Mouse (Mus musculus) embryo, embryonic 10 days (tissue): ENCODE data around the gene Cdh26.

Experiments
- DNase-seq: peaks from one replicate; pipeline ENCODE4 v3.0.0-alpha.2; 2015; ENCODE audit warnings: low spot score

The Cdh26 gene

DNA sequence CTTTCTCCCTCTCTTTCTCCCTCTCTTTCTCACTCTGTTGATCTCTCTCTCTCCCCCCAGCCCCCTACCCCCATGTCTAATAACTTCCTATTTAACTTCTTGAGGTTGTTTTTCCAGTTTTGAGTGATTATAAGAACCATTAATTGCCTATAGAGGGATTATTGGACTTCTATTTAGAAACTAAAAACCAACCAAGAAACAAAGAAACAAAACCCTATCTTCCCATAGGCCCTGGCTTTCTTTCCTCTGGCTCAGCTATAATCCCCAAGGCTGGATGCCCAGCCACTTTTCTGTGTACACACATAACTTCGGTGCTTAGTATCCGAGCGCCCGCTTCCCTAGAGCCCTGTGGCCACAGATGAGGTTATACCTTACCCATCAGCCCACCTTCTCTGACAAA, at the start of gene Cdh26:
TSS of gene Cdh26 (plus strand) at position 301 of the 400 bp plus-strand sequence.
- DNase-seq: no peak

DNA sequence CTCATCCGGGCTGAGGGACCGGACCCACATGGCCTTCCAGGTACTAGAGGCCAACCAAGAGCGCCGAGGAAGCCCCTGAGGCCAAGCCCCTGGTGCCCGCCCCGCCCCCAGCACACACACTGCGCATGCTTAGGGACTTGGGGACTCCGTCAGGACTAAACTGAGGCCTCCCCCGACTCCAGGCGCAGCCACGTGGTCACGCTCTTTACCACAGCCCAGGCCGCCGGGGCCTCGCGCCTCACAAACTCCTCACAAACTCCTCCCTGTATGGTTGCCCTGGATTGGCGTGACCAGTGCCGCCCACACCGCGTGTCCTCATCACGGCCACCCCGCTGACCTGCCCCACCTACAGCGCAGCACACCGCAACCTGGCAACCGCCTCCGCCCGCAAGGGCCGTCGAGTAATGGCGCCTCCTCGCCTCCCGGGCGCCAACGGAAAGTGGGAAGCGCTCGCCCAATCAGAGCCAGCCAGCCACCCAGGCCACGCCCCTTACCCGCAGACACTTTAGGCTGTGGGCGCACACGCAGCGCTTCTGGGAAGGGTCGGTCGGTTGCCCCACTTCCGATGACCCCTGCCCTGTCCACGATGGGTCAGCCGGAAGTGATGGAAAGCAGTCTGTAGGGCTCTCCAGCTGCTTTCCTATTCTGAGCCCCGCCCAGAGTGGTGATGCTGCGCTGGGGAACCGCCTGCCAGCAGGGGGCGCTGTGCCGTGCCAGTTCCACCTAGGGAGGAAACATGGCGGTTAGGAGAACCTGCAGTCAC, 23.1 kb upstream of the Cdh26 start, which contains the start of gene Sycp2:
TSS of gene Sycp2 (minus strand) at position 633 of the 763 bp plus-strand sequence.
- no peak for DNase-seq

DNA sequence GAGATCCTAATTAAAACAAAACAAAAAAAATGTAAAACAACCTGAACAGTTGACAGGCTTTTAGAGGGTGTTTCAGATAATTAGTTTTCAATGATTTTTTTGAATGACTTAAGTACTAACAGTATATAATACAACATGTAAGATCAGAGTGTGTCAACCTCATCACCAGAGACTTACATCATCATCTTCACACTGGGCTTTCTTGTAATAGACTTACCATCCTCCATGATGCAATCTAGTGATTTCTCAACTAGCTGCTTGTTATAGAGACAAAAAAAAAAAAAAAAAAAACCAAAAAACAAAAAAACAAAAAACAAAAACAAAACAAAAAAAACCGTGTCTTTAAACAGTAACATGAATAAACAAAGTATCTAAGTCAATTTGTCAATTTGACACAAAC, 21.3 kb upstream of the Cdh26 start:
- DNase-seq: no peak

DNA sequence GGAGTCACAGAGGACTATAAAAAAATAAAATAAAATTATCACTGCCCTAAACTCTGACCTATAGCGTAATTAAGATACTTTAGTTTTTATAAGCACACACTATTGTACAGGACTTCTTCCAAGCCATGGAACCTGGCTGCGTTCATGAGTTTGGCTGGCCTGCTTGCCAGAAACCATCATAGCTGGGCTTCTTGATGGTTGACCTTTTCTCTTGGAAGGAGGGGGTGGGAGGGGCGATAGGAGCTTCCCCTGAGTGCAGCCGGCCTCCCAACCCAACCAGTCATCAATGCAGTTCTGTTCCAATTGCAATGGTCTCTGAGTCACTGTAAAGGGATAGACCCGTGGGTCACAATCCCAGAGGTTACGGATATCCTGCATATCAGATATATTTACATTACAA, 20.0 kb upstream of the Cdh26 start:
- DNase-seq: no peak

DNA sequence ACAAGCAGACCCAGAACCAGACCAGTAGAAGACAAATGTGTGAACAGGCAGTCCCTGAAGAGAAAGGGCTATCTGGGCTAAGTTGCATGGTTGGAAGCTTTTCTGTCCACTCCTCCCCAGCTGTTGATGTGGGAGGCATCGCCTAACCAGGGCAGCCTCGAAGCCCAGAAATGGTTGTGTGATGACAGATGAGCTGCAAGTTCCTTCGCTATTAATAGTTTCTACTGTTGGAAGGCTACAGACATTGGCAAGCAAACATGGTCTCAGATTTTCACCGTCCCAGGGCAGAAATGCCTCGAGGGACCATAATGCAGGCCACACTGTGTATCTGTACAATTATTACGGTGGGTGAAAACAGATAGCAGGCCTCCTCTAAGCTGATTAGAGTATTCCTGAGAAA, 17.7 kb upstream of the Cdh26 start:
- no peak for DNase-seq

DNA sequence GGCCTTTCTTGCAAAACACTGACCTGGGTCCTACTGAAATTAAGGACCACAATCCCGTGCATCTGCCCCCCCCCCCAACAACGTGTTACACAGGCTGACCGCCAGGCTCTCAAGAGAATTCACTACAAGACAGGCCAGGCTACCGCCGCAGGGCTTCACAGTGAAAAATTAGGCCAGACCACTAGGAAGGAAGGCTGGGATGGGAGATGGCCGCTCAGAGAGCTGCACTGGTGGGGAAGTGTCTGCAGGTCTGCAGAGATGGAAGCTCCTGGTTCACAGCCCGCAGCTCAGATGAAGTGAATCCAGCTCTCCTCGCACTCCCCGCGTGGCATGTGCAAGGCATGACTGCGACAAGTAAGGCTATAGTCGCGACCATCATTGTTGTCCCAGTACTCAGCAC, 17.2 kb upstream of the Cdh26 start:
- DNase-seq: no peak

DNA sequence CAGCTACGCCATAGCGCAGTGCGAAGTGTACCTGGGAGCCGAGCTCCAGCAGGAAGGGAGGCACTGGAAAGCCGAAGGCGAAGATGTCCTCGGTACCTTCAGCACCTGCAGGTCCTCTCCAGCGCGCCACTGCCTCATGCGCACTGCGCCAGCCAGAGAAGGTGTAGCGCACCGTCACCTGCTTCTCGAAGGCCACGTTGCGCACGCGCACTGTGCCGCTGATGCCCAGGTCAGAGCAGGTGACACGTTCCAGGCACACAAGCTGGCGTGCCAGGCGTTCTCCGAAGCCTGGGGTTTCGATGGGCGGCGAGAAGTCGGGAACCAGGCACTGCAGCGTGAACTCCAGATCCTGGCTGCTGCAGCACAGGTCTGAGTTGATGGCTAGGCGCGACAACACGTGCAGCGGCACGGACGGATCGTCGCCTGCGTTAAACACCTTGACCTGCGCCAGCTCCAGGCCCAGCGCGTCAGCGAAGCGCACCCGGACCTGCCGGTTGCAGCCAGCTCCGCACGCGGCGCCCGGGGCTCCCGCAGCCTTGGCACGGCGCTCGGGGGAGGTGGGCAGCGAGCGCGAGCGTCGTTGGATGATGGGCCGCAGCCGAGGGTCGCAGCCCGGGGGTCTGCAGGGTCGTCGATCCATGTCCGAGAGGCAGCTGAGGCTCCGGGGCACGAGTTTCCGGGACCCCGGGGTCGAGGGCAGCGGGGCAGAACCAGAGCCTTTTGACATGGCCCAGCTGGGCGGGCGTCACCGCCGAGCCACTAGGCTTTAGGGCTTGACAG, 16.7 kb upstream of the Cdh26 start:
- DNase-seq: no peak

DNA sequence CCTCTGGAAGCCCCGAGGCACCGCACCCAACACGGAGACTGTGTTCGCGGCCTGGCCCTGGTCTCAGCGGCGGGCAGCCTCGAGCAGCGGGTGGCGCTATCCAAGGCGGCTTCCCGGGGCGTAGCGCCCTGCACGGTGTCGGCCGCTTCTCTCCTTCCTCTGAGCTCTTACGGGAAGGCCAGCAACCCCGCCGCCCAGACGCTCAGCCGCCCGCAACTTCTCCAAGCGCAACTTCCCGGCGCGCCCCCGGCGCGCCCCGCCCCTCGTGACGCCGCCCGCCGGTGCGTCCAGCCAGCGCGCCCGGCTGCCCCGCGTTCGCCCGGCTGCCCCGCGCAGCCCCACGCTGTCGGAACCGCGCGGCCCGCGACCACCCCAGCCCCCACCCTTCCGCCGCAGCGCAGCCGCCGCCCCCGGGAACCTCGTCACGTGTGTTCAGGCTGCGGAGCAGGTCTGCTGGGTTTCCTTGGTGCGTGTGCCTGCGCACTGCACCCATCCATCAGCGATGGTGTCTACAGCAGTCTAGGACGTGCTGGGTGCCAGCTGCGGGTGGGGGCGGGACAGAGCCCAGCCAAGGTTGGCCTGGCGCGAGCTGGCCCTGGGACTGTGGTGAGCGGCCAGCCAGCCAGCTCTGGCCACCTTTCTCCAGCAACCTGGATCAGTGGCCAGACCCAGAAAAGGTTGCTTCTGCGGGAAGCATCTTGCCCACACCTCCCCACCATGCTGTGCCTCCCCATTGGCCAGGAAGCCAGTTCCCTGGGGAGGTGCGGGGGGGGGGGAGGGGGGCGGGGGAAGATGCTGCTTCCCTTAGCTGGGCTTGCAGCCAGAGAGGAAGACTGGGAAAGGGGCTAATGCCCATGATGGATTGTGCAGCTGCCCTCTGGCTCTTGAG, 15.8 kb upstream of the Cdh26 start, which contains the start of the genes Ppp1r3d and Fam217b:
TSS of gene Ppp1r3d (minus strand) at position 212 of the 889 bp plus-strand sequence.
TSS of gene Fam217b (plus strand) at position 264 of the 889 bp plus-strand sequence.
- DNase-seq: peak; percentile 57

DNA sequence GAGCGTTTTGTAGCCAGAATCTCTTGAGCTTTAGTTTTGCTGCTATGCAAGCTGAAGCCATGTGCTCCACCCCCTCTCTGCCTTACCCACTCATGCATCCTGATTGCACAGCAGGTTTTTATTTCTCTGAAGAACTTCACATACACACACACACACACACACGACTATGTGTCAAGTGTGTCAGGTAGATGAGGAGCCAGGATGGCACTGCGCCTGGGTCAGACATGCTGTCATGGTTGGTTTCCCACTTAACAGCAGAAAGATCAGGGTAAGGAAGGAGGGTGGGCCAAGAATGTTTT, 15.2 kb upstream of the Cdh26 start:
- no peak for DNase-seq

DNA sequence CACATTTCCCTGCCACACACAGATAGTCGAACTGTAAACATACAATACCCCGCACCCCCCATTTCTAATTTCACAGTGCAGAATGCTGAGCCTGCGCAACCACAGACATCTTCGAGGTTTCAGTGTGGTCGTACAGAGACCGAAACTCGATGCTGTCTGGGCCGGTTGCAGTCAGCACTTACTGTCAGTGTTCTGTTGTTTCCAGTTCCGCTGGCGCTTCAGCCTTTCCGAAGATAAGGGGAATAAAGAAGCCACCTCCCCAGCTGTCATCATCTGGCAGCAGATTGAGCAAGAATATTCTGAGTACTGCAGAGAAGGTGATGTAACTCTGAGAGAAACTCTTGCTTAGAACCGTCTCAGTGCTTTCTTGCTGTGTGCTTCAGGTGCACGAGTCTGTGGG, 13.9 kb upstream of the Cdh26 start:
- DNase-seq: no peak

DNA sequence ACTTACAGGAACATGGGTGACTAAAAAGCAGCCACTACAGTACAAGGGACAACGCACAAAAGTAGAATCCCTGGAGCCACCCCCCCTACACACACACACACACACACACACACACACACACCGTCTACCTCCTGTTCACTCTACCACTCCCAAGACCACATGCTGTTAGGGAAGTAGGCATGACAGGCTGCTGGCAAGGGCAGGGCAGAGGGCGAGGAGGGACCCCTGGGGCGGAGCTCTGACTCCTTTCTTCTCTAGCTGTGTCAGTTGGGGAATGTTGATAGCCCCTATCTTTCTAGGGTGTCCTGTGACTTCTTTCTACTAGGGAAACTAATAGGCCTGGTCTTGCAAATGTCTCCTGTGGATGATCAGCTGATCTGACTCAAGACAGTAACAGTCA, 13.4 kb upstream of the Cdh26 start:
- no peak for DNase-seq

DNA sequence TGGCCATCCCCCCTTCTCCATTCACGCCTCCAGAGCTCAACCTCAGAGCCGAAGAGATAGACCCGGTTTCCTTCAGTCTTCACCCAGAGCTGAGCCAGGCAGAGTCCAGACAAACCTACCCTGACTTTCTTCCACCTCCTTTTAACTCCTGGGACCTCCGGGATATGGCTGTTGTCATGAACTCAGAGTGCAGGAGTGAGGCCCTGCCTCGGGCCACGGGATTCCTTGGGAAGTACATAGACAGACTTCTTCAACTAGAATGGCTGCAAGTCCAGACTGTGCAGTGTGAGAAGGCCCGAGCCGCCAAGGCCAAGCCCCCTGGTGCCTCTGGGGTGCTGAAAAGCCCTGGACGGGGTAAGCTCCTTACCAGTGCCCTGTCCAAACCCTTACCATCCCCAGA, 9.8 kb upstream of the Cdh26 start:
- no peak for DNase-seq

DNA sequence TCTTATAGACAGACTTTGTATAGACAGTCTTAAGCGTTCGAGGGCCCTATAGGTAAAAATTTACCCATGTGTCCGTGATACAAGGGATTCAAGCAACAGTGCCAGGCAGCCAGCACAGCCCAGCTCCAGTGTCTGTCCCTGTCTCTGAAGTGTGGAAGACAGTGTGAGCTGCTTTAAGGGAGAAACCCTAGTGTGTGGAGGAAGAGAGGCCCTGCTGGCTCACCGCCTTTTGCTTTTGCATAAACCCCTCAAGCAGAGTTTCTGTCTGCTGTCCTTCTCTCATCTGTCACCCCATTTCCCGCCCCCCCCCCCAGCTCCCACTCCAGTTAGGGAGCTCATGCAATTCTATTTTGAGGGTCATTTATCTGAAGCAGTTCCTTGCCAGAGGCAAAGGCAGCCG, 8.7 kb upstream of the Cdh26 start:
- DNase-seq: no peak

DNA sequence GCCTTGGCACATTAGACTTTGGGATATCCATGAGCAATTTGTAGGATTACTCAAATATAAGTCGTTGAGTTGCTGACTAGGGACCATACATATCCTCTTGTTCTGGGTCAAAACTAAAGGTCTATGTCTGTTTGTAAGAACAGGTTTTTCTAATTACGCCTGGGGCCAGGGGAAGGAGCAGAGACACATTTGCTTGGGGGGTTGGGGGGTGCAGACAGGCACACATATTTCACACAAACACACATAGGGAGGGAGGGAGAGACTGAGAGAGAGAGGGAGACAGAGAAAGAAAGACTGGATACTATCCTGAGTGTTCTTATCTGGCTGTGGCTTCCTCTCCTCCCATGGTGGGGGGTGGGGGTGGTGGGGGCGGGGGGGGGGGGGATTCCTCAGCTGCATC, 8.1 kb upstream of the Cdh26 start:
- peak; percentile 25 for DNase-seq

DNA sequence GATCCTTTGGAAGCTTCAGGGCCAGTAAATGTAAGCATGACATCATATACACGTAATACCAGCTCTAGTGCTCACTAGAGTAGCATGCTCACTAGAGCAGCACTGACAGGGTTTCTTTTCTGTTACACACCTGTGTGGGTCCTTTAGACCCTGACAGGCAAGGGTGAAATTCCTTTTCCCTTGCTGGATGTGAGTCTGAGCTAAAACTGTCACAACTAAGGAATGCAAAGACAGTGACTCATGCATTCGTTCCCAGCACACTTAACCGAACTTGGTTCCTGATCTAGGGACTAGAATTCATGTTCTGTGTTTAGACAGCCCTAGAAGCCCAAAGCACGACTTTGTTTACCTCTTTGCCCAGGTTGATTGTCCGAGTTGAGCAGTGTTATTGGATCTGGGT, 7.1 kb upstream of the Cdh26 start:
- DNase-seq: no peak

DNA sequence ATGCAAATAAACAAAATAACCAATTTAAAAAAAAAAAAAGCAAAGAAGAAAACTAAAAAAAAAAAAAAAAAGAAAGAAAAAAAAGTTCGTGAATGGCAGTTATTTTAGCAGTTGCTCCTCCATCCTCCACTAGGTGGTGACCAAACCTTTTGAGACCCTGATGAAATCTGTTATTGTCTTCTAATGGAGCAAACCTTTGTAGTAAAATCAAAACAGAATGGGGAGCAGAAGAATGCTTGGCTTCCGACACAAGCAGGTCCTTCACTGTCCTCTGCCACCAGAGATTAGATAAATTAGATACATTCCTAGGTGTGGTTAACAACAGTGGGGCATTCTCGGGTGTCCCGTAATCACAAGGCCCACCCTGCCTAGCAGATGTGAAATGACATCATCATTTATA, 4.1 kb upstream of the Cdh26 start:
- peak; percentile 61 for DNase-seq

DNA sequence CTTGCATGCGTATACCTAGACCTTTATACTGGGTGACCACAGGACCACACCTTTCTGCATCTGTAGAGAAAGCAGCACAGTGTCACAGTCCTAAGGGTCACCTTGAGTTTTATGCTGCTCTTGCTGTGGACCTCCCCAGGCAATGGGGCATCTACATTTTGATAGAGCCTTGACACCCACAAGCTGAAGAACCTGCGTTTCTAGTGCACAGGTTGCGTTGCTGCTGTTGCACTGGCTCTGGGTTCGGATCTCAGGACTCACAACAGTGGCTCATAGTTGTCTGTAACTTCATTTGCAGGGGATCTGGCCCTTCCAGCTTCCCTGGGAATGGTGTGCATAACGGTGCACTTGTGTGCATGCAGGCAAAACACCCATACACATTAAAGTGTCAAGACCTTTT, 3.1 kb upstream of the Cdh26 start:
- no peak for DNase-seq

DNA sequence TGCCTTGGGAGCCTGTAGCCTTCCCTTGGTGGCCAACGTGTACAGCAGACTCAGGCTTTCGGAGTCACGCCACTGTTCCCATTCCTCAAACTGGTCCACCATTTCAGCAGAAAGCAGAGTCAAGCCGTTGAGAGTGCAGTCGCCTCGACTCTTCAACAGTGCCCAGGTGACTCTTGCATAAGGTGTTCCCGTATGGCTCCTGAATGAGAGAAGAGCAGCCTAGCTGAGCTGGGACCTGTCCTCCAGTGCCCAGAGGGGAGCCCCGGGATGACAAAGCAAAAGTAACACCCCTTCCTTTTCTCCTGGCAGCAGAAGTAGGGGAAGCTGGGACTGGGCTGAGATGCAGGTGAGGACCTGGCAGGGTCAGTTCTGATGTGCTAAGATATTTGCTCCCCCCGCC, 2.1 kb upstream of the Cdh26 start:
- DNase-seq: no peak

DNA sequence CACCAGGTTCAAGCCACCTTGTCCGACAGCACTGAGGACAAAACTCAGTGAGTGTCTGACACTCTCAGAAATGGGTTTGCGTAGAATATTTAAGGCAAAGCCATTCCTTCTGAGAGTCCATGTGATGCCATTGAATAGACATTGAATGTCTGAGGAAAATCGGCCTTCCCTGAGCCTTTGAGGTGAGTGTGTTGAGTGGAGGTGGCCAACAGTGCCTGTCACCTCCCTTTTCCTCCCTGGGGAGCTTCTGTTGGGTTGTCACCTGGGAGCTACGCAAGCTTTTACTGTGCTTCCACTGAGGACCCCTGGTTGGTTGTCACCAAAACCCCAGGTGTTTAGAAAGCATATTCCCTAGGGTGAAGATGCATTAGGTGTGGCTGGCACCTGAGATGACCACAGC, 1.7 kb upstream of the Cdh26 start:
- no peak for DNase-seq

DNA sequence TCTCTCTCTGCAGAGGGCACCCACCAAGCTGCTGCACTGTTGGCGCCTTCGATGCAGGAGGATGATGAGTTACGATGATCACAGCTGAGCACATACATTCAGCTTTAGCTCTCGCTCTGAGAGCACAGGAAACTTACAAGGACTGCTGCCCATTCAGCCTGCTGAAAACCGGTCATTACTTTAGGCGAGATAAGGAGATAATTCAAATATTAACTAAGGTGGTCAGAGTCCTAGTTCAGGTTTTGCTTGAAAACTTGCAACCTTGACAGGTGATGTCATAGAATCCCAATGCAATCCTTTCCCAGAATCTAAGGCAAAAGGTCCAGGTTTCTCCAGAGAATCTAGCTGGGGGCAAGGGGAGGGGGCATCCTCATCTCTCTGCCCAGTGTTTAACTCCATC, 905 bp upstream of the Cdh26 start:
- DNase-seq: no peak

DNA sequence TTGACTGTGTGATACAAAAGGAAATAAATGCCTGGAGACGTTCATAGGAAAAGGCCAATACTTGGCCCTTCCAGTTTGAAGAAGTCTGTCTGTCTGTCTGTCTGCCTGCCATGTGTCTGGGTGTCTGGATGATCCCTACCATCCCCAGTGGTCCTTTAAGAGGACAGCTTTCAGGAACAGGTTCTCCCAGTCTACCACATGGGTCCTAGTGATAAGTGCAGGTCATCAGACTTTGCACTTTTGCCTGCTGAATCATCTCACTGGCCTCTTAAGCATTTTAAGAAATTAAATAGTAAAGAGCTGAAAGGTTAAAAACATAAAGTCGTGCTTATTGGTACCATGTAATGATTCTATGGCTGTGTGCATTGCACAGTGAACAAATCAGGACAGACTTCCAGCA, 3.2 kb downstream of the Cdh26 start:
- no peak for DNase-seq

DNA sequence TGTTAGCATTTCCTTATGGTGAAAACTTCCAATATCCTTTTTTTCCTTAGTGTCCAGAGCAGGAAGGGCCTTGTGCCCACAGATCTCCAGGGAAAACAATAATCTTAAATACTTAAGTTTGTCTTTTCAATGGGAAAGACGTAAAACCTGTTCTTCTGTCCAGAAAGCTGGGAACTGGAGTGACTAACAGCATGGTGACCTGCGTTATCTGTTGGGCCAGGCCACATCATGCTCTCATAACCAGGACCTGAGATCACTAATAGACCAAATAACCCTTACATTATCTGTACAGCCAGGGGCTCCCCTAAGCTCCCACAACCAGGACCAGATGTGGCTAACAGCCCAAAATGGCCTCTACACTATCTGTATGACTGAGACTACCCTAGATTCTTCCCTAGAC, 3.6 kb downstream of the Cdh26 start:
- no peak for DNase-seq

DNA sequence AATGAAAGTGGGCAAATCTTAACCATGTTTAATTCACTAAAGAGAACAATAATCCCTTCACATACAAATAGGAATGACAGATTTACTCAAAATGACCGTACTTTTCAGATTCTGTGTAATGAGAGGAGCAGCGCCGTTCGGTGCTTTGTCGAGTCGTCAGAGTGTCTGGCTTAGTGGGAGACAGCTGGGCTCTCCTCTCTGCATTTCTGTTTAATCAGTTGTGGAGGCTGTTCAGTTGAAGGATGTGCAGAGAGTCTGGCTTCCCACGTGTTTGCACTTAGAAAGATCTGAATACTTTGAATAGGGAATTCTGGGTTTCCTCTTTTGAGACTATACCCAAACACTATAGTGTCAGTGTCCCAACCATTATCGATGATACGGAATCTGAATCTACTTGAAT, 7.0 kb downstream of the Cdh26 start:
- no peak for DNase-seq
